Mouse (Mus musculus): ENCODE results near the gene Cdc6.

DNA sequence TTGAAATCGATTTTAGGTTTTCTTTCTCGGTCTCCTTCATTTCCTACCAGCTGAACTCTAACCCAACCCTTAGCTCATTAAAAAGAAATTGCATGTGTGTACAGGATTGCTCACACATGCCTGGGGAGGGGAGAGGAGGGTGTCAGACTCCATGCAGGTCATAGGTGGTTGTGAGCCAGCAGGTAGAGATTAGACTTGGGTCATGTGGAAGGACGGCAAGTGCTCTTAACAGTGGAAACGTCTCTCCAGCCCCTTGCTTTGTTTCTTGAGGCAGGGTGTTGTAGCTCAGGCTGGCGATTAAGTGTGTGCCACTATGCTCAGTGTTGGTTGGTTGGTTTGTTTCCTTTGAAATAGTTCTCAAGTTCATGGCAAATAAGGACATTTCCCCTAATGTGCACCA, 36.8 kb upstream of the Cdc6 start:
- TF ChIP-seq CTCF (IDR thresholded peaks at IDR 0.05; ENCODE audit: low read depth) (no peak), EP300 (IDR thresholded peaks at IDR 0.05; ENCODE audit: low read depth) (no peak)
